Mouse (Mus musculus) kidney, adult 2 months (tissue): ENCODE results near the gene Hs3st2. TPM values are rescaled to one million over a fixed set of nuclear protein-coding genes. Genes with fewer than 3 reads are reported as not detected.

Experiments used
- DNase-seq: peaks from one replicate; pipeline ENCODE4 v3.0.0; 2021
- H3K27ac ChIP-seq: fragments of 200-500 bp; 2 replicates; pipeline ENCODE4 v1.5.1; 2012; ENCODE audit warnings: low read depth, low read length, control low read depth, inconsistent platforms; ENCODE audit not compliant: insufficient read depth
- H3K27me3 ChIP-seq: fragments of 200-500 bp; replicated peaks from 2 replicates; pipeline ENCODE4 v1.6.1; 2012; ENCODE audit warnings: mild to moderate bottlenecking, moderate library complexity, low read length, inconsistent platforms; ENCODE audit not compliant: control insufficient read depth, insufficient read depth
- H3K36me3 ChIP-seq: fragments of 200-500 bp; 2 replicates; pipeline ENCODE4 v1.6.1; 2012; ENCODE audit warnings: mild to moderate bottlenecking, moderate library complexity, low read length, inconsistent platforms; ENCODE audit not compliant: control insufficient read depth, insufficient read depth
- H3K4me1 ChIP-seq: fragments of 200-500 bp; 2 replicates; pipeline ENCODE4 v1.6.1; 2011; ENCODE audit warnings: low read length; ENCODE audit not compliant: control insufficient read depth, insufficient read depth
- H3K4me3 ChIP-seq: fragments of 200-500 bp; 2 replicates; pipeline ENCODE4 v1.5.1; 2011; ENCODE audit warnings: mild to moderate bottlenecking, low read depth, low read length, control low read depth; ENCODE audit not compliant: insufficient read depth
- CTCF ChIP-seq: fragments of 200-500 bp; conservative IDR thresholded peaks from 2 replicates; pipeline ENCODE4 v1.5.1; 2011; ENCODE audit warnings: low read depth, mild to moderate bottlenecking, control low read depth, low read length, moderate library complexity, mixed read lengths; ENCODE audit not compliant: insufficient read depth, insufficient read length
- POLR2A ChIP-seq: fragments of 200-500 bp; IDR thresholded peaks from one replicate; pipeline ENCODE4 v1.6.1; 2011; ENCODE audit warnings: low read depth, low read length, control low read depth
- WGBS: fragments of 180-500 bp; shearing (Covaris S2); methylation state at CpG from one replicate; pipeline ENCODE4 v1.1.7; 2018; 5-methylcytosine and 5-hydroxymethylcytosine counted together
- polyA plus RNA-seq: library from polyadenylated mRNA; depleted of rRNA; stranded (reverse); fragments of >200 nt; gene quantifications from 2 replicates; pipeline ENCODE4 v1.2.3, GENCODE M21; 2012

The Hs3st2 gene
- polyA plus RNA-seq, 1 experiment = 0.03 TPM

DNA sequence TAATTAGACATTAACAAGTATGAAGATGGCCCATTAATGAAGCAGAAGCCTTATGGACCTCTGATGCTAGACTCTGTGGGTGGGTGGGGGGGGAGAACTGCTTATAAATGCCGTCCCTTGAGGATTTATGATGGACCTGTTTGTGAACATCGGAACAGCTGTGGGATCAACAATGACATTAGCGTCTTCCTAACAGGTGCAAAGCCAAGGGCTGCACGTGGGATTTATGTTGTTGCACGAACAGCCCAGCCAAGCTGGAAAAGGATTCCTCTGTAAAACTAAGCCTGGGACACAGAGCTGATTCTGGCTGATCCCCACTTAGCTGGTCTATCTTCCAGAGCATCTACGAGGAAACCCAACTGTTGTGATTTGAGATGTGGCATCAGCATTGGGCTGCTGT is 69.0 kb downstream of the Hs3st2 start:
- Histone ChIP-seq H3K4me3 (no peak overlapping the region), H3K4me1 (no peaks in the 10 kb centered on the region), H3K27ac (no peak overlapping the region), H3K27me3 (no peaks in the 10 kb centered on the region), H3K36me3 (no peaks in the 10 kb centered on the region)
- DNase-seq = no peak
- WGBS = 56% methylated on average over 6 of the region's 6 CpGs
- TF ChIP-seq CTCF (no peak), POLR2A (no peak)

DNA sequence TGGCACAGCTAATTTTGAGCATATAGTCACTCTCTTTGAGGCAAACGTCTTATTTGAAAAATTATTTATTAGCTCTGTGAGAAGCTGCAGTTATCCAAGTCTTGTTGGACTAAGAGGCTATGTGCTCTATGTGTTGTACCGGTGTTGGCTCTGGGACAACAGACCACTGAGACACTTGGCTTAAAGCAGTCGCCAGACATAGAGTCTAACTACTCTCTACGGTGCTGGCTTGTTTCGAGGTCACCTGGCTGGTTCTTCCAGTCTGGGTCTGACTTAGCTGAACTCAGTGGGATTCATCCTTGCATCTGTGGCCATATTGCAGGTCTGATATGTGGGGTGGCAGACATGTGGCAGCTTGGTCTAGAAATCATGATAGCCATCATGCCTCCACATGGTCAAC is 72.8 kb downstream of the Hs3st2 start:
- H3K27ac ChIP-seq = no peak overlapping the region
- no peaks in the 10 kb centered on the region for H3K4me1 ChIP-seq
- H3K36me3 ChIP-seq = no peaks in the 10 kb centered on the region
- H3K27me3 ChIP-seq = no peaks in the 10 kb centered on the region
- WGBS = 88% methylated on average over 5 of the region's 5 CpGs
- H3K4me3 ChIP-seq = no peak overlapping the region
- TF ChIP-seq CTCF (no peak), POLR2A (no peak)
- no peak for DNase-seq

DNA sequence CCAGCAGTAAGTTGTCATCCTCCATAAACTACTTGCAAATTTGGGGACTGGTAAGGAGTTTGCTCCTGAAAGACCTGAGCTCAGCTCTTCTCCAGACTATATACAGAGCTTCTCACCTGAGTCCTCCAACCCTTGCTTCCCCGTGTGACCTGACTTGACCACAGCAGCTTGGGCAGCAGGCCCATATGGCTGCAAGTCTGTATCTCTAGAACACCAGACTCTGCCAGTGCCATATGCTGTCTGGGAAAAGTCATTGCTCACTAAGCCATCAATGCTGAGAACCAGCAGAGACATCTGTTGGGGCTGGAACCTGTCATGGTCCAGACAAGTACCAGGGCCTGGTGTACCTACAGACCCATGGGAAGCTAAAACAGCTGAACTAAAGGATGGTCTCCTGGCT is 73.5 kb downstream of the Hs3st2 start:
- Histone ChIP-seq H3K4me1 (no peaks in the 10 kb centered on the region), H3K4me3 (no peak overlapping the region), H3K27me3 (no peaks in the 10 kb centered on the region), H3K27ac (no peak overlapping the region), H3K36me3 (no peaks in the 10 kb centered on the region)
- DNase-seq = no peak
- 85% methylated on average over 1 of the region's 1 CpGs for WGBS
- no peak for TF ChIP-seq POLR2A

DNA sequence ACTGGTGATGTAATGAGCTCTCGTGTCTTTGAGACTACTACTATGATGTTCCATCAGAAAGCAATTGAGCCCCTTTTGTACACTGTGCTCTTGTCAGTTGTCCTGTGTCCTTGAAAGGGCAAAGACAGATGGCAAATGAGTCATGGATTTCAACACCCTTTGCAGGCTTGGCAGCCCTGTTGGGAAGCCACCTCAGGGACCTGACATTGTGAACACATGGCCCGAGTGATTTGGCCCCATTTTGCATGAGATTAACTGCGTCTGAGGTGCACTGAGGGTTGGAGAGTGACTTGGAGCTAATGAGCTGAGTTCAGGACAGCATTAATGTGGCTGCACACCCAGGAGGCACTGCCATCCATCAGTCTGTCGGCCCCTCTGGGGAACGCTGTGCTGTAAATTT is 74.7 kb downstream of the Hs3st2 start:
- H3K36me3 ChIP-seq = no peaks in the 10 kb centered on the region
- WGBS = 56% methylated on average over 5 of the region's 5 CpGs
- no peak overlapping the region for H3K27ac ChIP-seq
- H3K4me3 ChIP-seq = no peak overlapping the region
- TF ChIP-seq CTCF (no peak), POLR2A (no peak)
- H3K27me3 ChIP-seq = no peaks in the 10 kb centered on the region
- no peak for DNase-seq
- no peaks in the 10 kb centered on the region for H3K4me1 ChIP-seq

DNA sequence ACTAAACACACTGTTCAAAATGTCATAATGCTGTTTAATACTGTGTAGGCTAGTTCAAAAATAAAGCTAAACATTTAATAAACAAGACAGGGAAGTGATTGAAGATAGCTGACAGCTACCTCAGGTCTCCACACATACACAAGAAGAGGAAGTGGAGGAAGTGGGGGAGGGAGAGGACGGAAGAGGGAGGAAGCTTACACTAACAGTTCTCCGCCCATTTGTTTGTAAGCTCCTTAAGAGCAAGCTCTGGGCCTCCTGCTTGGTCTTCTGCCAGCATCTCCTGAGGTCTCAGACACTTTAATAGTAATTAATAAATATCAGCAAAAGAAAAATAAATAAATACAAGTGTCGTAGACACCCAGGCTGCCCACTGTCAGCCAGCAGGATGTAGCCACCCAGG is 77.8 kb downstream of the Hs3st2 start:
- Histone ChIP-seq H3K27ac (no peak overlapping the region), H3K27me3 (no peaks in the 10 kb centered on the region), H3K4me1 (no peaks in the 10 kb centered on the region), H3K4me3 (no peak overlapping the region), H3K36me3 (no peaks in the 10 kb centered on the region)
- TF ChIP-seq CTCF (no peak), POLR2A (no peak)
- 46% methylated on average over 3 of the region's 3 CpGs for WGBS
- peak; percentile 57 for DNase-seq

DNA sequence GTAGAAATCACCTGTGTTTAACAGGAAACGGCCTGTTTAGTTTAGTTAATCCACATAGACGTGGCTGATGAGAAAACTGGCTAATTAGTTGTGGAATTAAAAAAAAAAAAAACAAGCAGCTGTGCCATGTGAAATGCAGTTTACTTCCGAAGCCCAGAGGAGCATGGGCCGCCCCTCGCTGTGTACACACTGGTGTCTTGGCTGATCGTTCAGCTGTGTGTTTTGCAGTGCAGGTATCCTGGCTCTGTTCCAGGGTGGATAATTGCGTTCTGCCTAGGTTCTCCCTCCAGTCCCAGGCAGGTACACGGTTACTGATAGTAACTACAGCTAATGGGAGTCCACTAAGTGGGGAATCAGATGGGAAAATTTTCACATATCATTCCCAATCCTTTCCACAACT is 86.6 kb downstream of the Hs3st2 start:
- Histone ChIP-seq H3K4me1 (no peaks in the 10 kb centered on the region), H3K36me3 (no peaks in the 10 kb centered on the region), H3K4me3 (no peak overlapping the region), H3K27ac (no peak overlapping the region), H3K27me3 (no peaks in the 10 kb centered on the region)
- TF ChIP-seq POLR2A (no peak), CTCF (no peak)
- 27% methylated on average over 8 of the region's 8 CpGs for WGBS
- no peak for DNase-seq

DNA sequence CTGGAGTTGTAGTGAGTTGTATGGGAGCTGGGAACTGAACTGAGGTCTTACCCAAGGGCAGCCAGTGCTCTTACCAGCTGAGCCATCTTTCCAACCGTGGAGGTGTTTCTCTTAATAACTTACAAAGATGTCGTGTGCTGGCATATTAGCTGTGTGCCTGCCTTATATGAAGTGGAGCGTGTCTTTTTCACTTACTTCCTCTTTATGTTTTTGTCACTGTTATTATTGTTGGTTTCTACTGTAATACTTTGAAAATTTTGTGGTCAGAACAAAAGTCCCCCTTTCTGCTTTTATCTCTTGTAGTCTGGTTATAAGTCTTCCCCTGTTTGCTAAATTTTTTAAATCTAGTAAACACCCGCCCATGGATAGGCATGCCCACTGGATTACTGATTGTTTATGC is 88.4 kb downstream of the Hs3st2 start:
- Histone ChIP-seq H3K4me3 (no peak overlapping the region), H3K36me3 (no peaks in the 10 kb centered on the region), H3K27ac (no peak overlapping the region), H3K27me3 (no peaks in the 10 kb centered on the region), H3K4me1 (no peaks in the 10 kb centered on the region)
- no peak for TF ChIP-seq CTCF
- no peak for TF ChIP-seq POLR2A
- WGBS = 53% methylated on average over 4 of the region's 4 CpGs
- DNase-seq = no peak

DNA sequence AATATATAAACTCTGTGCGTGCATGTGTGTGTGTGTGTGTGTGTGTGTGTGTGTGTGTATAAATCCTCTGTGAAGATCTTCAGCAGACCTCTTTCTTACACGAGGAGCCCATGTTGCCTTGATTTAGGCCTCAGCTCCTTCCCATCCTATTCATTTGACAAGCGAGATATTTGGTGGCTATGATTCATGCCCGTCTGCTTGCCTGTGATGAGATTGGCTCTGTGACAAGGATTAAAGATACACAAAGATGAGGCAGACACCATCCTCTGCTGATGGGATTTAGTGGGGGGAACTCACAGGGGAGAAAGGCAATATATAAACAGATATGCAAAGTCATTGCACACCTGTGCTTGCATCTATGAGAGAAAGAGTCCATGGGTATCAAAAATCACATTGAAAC is 92.9 kb downstream of the Hs3st2 start:
- 84% methylated on average over 4 of the region's 4 CpGs for WGBS
- Histone ChIP-seq H3K4me3 (no peak overlapping the region), H3K27me3 (no peaks in the 10 kb centered on the region), H3K36me3 (no peaks in the 10 kb centered on the region), H3K4me1 (no peaks in the 10 kb centered on the region; the same call in 1 of the 2 replicates), H3K27ac (no peak overlapping the region)
- DNase-seq = no peak
- TF ChIP-seq POLR2A (no peak), CTCF (no peak)
